Mouse (Mus musculus): ENCODE data around the gene Gm5244. TPM values are rescaled to one million over a fixed set of nuclear protein-coding genes. Genes with fewer than 3 reads are reported as not detected.

Gm5244 gene
- polyA plus RNA-seq, 1 experiment from 2014 or later: not detected

GRCm38 (mm10) chr19:12856983-12857382, 10.5 kb downstream of the Gm5244 start, which contains the start of gene Olfr1444:
Gene Olfr1444, plus strand, starts transcription at chr19:12857283.
- H3K36me3 ChIP-seq (ENCODE audit: control insufficient read depth, insufficient read depth, low read length): no peaks in the 10 kb centered on the region
- WGBS: 62% methylated on average over 1 of the region's 1 CpGs
- H3K4me2 ChIP-seq (ENCODE audit: low read depth, low read length): no peak within 1 kb of the TSS
- H3K4me3 ChIP-seq (ENCODE audit: low read length): no peak within 1 kb of the TSS
- H3K4me1 ChIP-seq (ENCODE audit: control insufficient read depth, insufficient read depth, low read length): no peaks in the 10 kb centered on the region
- no peak within 1 kb of the TSS for H3K9ac ChIP-seq (ENCODE audit: low read depth, low read length)
- no peaks in the 10 kb centered on the region for H3K9me3 ChIP-seq (ENCODE audit: control insufficient read depth, low read length)
- no peak within 1 kb of the TSS for H3K27ac ChIP-seq (ENCODE audit: low read length)
- no peak for ATAC-seq
- no peaks in the 10 kb centered on the region for H3K27me3 ChIP-seq (replicated peaks; ENCODE audit: control insufficient read depth, insufficient read depth, low read length)

DNA sequence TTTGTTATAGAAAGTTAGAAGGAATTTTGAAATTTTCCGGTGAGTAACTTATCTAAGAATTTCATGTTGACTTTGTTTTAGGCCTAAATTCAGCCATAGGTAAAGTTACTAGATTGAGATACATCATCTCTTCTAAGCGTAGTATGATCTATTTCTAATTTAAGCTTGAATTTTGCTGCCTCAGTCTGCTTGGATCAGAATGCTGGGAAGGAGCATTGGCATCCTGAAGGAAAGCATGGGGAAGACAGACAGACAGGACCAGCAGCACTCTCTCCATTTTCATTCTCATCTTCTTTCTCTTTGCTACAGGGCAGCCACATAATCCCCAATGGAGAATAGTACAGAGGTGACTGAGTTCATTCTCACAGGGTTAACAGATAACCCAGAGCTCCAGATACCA, 37.1 kb downstream of the Gm5244 start, which contains the start of gene Olfr1445:
Gene Olfr1445, plus strand, starts transcription at position 301 of the 400 bp plus-strand sequence.
- Histone ChIP-seq H3K4me3 (ENCODE audit: low read length) (no peak within 1 kb of the TSS), H3K27me3 (replicated peaks; ENCODE audit: control insufficient read depth, insufficient read depth, low read length) (no peaks in the 10 kb centered on the region), H3K4me1 (ENCODE audit: control insufficient read depth, insufficient read depth, low read length) (no peaks in the 10 kb centered on the region), H3K9ac (ENCODE audit: low read depth, low read length) (no peak within 1 kb of the TSS), H3K36me3 (ENCODE audit: control insufficient read depth, insufficient read depth, low read length) (no peaks in the 10 kb centered on the region), H3K4me2 (ENCODE audit: low read depth, low read length) (no peak within 1 kb of the TSS), H3K27ac (ENCODE audit: low read length) (no peak within 1 kb of the TSS), H3K9me3 (ENCODE audit: control insufficient read depth, low read length) (no peaks in the 10 kb centered on the region)
- 85% methylated on average over 2 of the region's 2 CpGs for WGBS
- ATAC-seq: no peak

DNA sequence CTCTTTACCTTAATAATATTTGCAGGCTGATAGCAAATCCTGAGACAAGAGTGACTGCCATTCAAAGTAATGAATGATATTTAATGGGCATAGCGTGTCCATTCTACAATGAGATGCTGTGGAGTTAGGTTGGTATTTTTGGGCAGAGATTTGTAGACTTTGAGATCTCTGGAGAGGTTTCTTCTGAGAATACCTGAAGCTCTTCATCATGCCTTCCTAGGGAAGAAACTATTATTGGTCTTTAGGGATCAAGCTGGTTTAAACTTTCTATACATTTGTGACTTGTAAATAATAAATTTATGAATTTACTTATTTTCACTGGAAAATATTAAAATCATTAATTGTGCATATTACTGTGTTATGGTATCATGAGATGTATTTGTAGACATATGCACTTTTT, 46.9 kb downstream of the Gm5244 start, which contains the start of gene Olfr1446:
Gene Olfr1446, minus strand, starts transcription at position 101 of the 400 bp plus-strand sequence.
- 77% methylated on average over 1 of the region's 1 CpGs for WGBS
- H3K27me3 ChIP-seq (replicated peaks; ENCODE audit: control insufficient read depth, insufficient read depth, low read length): no peaks in the 10 kb centered on the region
- no peak within 1 kb of the TSS for H3K9ac ChIP-seq (ENCODE audit: low read depth, low read length)
- ATAC-seq: no peak
- H3K4me2 ChIP-seq (ENCODE audit: low read depth, low read length): no peak within 1 kb of the TSS
- no peaks in the 10 kb centered on the region for H3K4me1 ChIP-seq (ENCODE audit: control insufficient read depth, insufficient read depth, low read length)
- no peaks in the 10 kb centered on the region for H3K9me3 ChIP-seq (ENCODE audit: control insufficient read depth, low read length)
- H3K4me3 ChIP-seq (ENCODE audit: low read length): no peak within 1 kb of the TSS
- no peaks in the 10 kb centered on the region for H3K36me3 ChIP-seq (ENCODE audit: control insufficient read depth, insufficient read depth, low read length)
- H3K27ac ChIP-seq (ENCODE audit: low read length): no peak within 1 kb of the TSS

Other genes with a start within 250 kb of the Gm5244 start
- 0.10 and 0.17 TPM in 2 replicates for gene Gm4952, start 246.7 kb upstream of the Gm5244 start, polyA plus RNA-seq (2015; fragmentation: Nextera tagmentation; extraction: Ambion mirVana)
- gene Glyat, start 213.4 kb upstream of the Gm5244 start, polyA plus RNA-seq (2015; fragmentation: Nextera tagmentation; extraction: Ambion mirVana): 0.62 and 0.64 TPM in 2 replicates
- gene Olfr1442, start 176.2 kb upstream of the Gm5244 start, polyA plus RNA-seq (2015; fragmentation: Nextera tagmentation; extraction: Ambion mirVana): not detected in 2 replicates
- gene Olfr1443, start 168.6 kb upstream of the Gm5244 start, polyA plus RNA-seq (2015; fragmentation: Nextera tagmentation; extraction: Ambion mirVana): not detected in 2 replicates
- 3.4 and 3.7 TPM in 2 replicates for gene Keg1, start 150.9 kb upstream of the Gm5244 start, polyA plus RNA-seq (2015; fragmentation: Nextera tagmentation; extraction: Ambion mirVana)
- gene Cntf, start 81.0 kb upstream of the Gm5244 start, polyA plus RNA-seq (2015; fragmentation: Nextera tagmentation; extraction: Ambion mirVana): 0.88 and 1.0 TPM in 2 replicates
- gene Zfp91, start 50.6 kb upstream of the Gm5244 start, polyA plus RNA-seq (2015; fragmentation: Nextera tagmentation; extraction: Ambion mirVana): 8.7 and 9.5 TPM in 2 replicates
- 2.9 and 3.2 TPM in 2 replicates for gene Lpxn, start 50.5 kb upstream of the Gm5244 start, polyA plus RNA-seq (2015; fragmentation: Nextera tagmentation; extraction: Ambion mirVana)
- gene Olfr1444, start 10.6 kb downstream of the Gm5244 start, polyA plus RNA-seq (2015; fragmentation: Nextera tagmentation; extraction: Ambion mirVana): not detected in 2 replicates
- gene Olfr1445, start 37.2 kb downstream of the Gm5244 start, polyA plus RNA-seq (2015; fragmentation: Nextera tagmentation; extraction: Ambion mirVana): not detected in 2 replicates
- not detected in 2 replicates for gene Olfr1446, start 46.8 kb downstream of the Gm5244 start, polyA plus RNA-seq (2015; fragmentation: Nextera tagmentation; extraction: Ambion mirVana)
- not detected in 2 replicates for gene Olfr1447, start 57.1 kb downstream of the Gm5244 start, polyA plus RNA-seq (2015; fragmentation: Nextera tagmentation; extraction: Ambion mirVana)
- not detected in 2 replicates for gene Olfr1448, start 77.7 kb downstream of the Gm5244 start, polyA plus RNA-seq (2015; fragmentation: Nextera tagmentation; extraction: Ambion mirVana)
- not detected in 2 replicates for gene Olfr1449, start 84.2 kb downstream of the Gm5244 start, polyA plus RNA-seq (2015; fragmentation: Nextera tagmentation; extraction: Ambion mirVana)
- not detected in 2 replicates for gene Olfr1450, start 103.6 kb downstream of the Gm5244 start, polyA plus RNA-seq (2015; fragmentation: Nextera tagmentation; extraction: Ambion mirVana)
- gene Olfr1451, start 148.3 kb downstream of the Gm5244 start, polyA plus RNA-seq (2015; fragmentation: Nextera tagmentation; extraction: Ambion mirVana): not detected in 2 replicates
- gene Olfr1453, start 181.6 kb downstream of the Gm5244 start, polyA plus RNA-seq (2015; fragmentation: Nextera tagmentation; extraction: Ambion mirVana): not detected in 2 replicates
- not detected in 2 replicates for gene Olfr1454, start 213.9 kb downstream of the Gm5244 start, polyA plus RNA-seq (2015; fragmentation: Nextera tagmentation; extraction: Ambion mirVana)

Data from intestine, embryonic 16.5 days (tissue).